Mouse (Mus musculus) lung, postnatal 0 days (tissue): ENCODE measurements around the gene Srm.

Source experiments
- CTCF ChIP-seq: IDR thresholded peaks from 2 replicates; pipeline ENCODE4 v1.5.1; 2016; ENCODE audit warnings: antibody characterized with exemption, mild to moderate bottlenecking
- EP300 ChIP-seq: IDR thresholded peaks from 2 replicates; pipeline ENCODE4 v1.6.1; 2016; ENCODE audit warnings: antibody characterized with exemption, mild to moderate bottlenecking, control low read depth

- TF ChIP-seq EP300 (no peak), CTCF (no peak)
These were observed 28.6 kb upstream of the Srm start for GRCm38 (mm10) chr4:148562676-148563075.
